Mouse (Mus musculus) E14TG2a.4 (cell line): Measurements from ENCODE around the gene Spen.
A peak's percentile ranks its signal among the peaks of the same experiment; 100 is the strongest.
"Not testable (repeated sequence)": the region's sequence is repeated elsewhere in the genome, so short reads cannot be mapped to it uniquely, and the experiment has no call there.

Experiments
- H3K27me3 ChIP-seq: 2 replicates; pipeline ENCODE4 v1.6.1; 2014; ENCODE audit warnings: low read length, control low read depth; ENCODE audit not compliant: insufficient read depth
- H3K36me3 ChIP-seq: 2 replicates; pipeline ENCODE4 v1.6.1; 2014; ENCODE audit warnings: low read length, control low read depth; ENCODE audit not compliant: insufficient read depth
- H3K4me1 ChIP-seq: replicated peaks from 2 replicates; pipeline ENCODE4 v1.6.1; 2014; ENCODE audit warnings: low read depth, low read length, control low read depth
- H3K4me3 ChIP-seq: replicated peaks from 2 replicates; pipeline ENCODE4 v1.5.1; 2014; ENCODE audit warnings: mild to moderate bottlenecking, low read length
- H3K9me3 ChIP-seq: 2 replicates; pipeline ENCODE4 v1.6.1; 2014; ENCODE audit warnings: low read length, control low read depth
- CTCF ChIP-seq: conservative IDR thresholded peaks from 2 replicates; pipeline ENCODE4 v1.5.1; 2014; ENCODE audit warnings: low read length
- NANOG ChIP-seq: IDR thresholded peaks from 2 replicates; pipeline ENCODE4 v1.6.1; 2014; ENCODE audit warnings: borderline replicate concordance, low read length, mixed read lengths
- POU5F1 ChIP-seq: IDR thresholded peaks from 2 replicates; pipeline ENCODE4 v1.6.1; 2014; ENCODE audit warnings: low read length, borderline replicate concordance

Gene Spen

DNA sequence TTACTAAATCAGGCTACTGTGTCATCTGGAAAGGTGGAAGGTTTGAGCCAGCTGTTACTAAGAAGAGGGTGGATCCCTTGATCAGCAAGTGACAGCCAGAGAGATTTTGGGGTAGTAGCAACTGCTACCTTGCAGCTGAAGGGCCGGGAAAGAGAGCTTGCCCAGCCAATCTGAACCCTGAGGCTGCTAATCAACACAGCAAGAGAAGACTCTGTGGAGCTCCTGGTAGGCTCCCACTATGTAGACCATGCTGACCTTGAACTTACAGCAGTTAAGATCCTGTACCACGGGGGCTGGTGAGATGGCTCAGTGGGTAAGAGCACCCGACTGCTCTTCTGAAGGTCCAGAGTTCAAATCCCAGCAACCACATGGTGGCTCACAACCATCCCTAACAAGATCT lies 26.3 kb upstream of the Spen start:
- Histone ChIP-seq H3K9me3 (no peaks in the 10 kb centered on the region), H3K27me3 (no peaks in the 10 kb centered on the region), H3K4me3 (peak overlapping the region; percentile 26; the same call in 1 of the 2 replicates), H3K36me3 (peaks cover 24% of the 10 kb centered on the region), H3K4me1 (peaks cover 86% of the 10 kb centered on the region)
- TF ChIP-seq NANOG: no peak
- no peak for TF ChIP-seq POU5F1
- TF ChIP-seq CTCF: no peak

DNA sequence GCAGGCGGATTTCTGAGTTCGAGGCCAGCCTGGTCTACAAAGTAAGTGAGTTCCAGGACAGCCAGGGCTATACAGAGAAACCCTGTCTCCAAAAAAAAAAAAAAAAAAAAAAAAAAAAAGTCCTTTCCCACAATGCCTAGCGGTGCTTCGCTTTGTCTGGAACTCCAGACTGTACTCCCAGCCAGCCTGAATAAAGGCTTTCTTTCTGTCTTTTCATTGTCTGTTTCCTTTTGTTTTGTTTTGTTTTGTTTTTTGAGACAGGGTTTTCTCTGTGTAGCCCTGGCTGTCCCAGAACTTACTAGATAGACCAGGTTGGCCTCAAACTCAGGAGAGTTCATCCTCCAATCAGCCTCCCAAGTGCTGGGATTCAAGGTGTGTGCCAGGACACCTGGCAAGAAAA lies 25.8 kb upstream of the Spen start:
- peak overlapping the region; percentile 26; the same call in 1 of the 2 replicates for H3K4me3 ChIP-seq
- H3K27me3 ChIP-seq: no peaks in the 10 kb centered on the region
- H3K36me3 ChIP-seq: peaks cover 24% of the 10 kb centered on the region
- TF ChIP-seq CTCF (no peak), NANOG (no peak), POU5F1 (no peak)
- H3K9me3 ChIP-seq: no peaks in the 10 kb centered on the region
- peaks cover 84% of the 10 kb centered on the region for H3K4me1 ChIP-seq

DNA sequence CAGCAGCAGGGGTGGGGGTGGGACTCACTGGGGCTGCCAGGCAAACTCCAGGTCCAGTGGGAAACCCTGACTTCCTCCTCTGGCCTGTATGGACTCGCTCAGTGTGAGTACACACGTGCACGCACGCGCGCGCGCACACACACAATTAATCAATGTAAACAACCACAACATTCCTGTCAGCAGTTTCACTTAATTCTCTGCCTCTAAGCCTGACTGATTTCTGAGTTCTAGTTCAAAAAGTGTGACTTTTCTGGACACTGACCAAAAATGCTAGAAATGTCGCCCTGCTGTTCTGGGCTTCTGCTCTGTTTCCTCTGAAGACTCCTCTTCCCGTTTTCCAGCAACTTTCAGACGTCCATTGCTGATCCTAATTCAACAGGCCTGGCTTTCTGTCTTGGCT lies 23.9 kb upstream of the Spen start:
- Histone ChIP-seq H3K36me3 (peaks cover 19% of the 10 kb centered on the region), H3K4me3 (no peak overlapping the region), H3K4me1 (peaks cover 86% of the 10 kb centered on the region), H3K9me3 (no peaks in the 10 kb centered on the region), H3K27me3 (no peaks in the 10 kb centered on the region)
- TF ChIP-seq NANOG (no peak), POU5F1 (no peak), CTCF (no peak)

DNA sequence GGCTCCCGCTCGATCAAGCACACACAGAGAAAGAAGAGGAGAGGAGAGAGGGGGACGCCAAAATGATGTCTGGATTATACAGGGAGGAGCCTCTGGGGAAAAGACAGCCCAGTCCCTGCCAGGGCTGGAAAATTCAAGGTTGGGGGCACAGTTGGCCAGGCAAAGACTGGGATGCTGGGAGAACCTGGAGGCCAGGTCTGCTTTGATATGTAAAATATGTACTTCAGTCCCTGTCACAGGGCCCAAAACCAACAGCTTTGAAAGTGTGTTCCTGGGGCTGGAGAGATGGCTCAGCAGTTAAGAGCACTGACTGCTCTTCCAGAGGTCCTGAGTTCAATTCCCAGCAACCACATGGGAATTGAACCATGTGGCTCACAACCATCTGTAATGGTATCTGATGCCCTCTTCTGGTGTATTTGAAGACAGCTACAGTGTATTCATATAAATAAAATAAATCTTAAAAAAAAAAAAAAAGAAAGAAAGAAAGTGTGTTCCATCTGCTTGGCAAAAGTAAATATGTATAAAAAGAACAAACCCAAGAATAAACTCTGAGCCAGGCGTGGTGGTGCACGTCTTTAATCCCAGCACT lies 23.0 kb upstream of the Spen start:
- not testable (repeated sequence) for H3K9me3 ChIP-seq, H3K27me3 ChIP-seq, H3K4me3 ChIP-seq
- Histone ChIP-seq H3K4me1 (peaks cover 83% of the 10 kb centered on the region), H3K36me3 (peaks cover 17% of the 10 kb centered on the region)

DNA sequence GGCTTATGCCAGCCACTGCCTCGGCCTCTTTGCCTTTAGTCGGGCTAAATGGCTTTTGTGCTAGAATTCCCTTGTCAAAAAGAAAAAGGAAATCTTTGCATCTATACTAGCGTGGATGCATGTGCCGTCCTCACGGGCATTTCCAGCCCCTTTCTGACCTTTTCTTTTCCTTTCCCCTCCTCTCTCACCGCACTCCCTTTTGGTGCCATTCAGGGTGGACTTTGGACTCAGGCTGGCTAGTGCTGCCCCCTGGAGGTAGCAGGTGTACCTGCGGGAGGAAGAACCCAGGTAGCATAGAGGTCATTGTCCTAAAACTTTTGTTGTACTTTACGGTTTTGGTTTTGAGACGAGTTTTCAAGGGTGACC lies 21.5 kb upstream of the Spen start:
- peak; percentile 91 for TF ChIP-seq CTCF
- TF ChIP-seq NANOG: no peak
- TF ChIP-seq POU5F1: no peak
- Histone ChIP-seq H3K36me3 (peaks cover 24% of the 10 kb centered on the region), H3K4me3 (peak overlapping the region; percentile 75), H3K27me3 (no peaks in the 10 kb centered on the region), H3K9me3 (no peaks in the 10 kb centered on the region), H3K4me1 (peaks cover 87% of the 10 kb centered on the region)

DNA sequence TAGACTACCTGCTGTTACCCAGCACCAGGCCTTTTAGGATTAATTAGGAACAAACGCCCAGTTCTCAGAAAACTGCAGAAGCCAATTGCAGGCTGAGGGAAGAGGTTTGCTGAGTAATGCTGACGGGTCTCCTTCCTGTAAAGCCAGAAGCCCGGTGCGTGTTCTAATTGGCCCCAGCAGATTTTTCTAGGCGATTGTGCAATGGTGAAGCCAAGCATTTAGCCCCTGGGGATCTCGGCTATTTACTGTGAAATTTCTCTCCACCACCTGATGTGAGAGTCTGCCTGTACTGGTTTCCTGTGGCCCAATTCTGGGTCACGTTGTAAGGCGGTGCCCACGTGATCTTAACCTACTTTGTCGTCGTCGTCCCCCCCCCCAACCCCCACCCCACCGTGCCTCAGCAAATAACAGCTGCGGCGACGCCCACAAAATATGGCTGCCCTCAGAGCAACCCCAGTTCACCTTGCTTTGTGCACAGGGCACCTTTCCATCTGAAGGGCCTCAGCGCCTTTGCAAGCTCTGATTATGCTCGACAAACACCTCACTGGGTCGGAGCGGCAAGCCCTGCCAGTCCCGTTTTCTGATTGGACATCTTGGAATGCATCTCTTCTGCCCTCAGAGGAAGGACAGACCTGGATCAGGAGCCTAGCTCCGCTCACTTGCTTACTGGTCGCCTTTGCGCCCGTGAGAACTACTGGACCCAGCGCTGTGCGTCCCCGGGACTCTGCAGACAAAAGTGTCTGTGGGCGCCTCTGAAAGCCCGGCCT lies 20.9 kb upstream of the Spen start:
- no peaks in the 10 kb centered on the region for H3K27me3 ChIP-seq
- H3K4me3 ChIP-seq: peak overlapping the region; percentile 75
- H3K36me3 ChIP-seq: peaks cover 24% of the 10 kb centered on the region
- H3K9me3 ChIP-seq: no peaks in the 10 kb centered on the region
- no peak for TF ChIP-seq CTCF
- TF ChIP-seq POU5F1: no peak
- no peak for TF ChIP-seq NANOG
- peaks cover 86% of the 10 kb centered on the region for H3K4me1 ChIP-seq

DNA sequence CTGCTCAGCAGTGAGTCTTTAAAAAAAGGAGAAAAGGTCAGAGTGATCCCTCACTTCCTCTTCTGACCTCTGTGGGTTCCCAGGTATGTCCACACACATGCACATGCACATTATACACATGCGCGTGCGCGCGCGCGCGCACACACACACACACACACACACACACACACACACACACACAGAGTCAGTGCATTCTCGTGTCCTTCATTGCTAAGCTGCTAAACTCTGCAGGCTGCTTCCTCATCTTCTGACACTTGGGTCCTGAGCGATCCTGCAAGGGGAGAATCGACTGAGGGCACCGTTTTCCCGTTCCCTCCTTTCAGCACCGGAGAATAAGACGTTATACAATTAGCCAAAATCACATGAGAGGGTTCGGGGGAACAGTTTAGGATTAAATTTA lies 20.3 kb upstream of the Spen start:
- H3K9me3 ChIP-seq: no peaks in the 10 kb centered on the region
- no peaks in the 10 kb centered on the region for H3K27me3 ChIP-seq
- peak overlapping the region; percentile 58 for H3K4me3 ChIP-seq
- peaks cover 23% of the 10 kb centered on the region for H3K36me3 ChIP-seq
- H3K4me1 ChIP-seq: peaks cover 82% of the 10 kb centered on the region
- TF ChIP-seq POU5F1 (no peak), CTCF (no peak), NANOG (no peak)

DNA sequence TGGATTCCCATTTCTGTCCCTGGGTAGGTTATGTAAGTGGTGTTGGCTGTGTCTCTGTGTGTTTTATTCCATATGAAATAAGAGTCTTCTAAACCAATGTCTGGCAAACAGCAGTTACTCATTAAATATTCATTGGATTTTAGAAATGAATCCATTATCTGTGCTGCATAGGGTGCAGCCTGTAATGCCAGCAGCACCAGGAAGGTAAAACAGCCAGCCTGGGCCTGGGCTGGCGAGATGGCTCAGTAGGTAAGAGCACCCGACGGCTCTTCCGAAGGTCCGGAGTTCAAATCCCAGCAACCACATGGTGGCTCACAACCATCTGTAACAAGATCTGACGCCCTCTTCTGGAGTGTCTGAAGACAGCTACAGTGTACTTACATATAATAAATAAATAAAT lies 17.8 kb upstream of the Spen start:
- peaks cover 17% of the 10 kb centered on the region for H3K36me3 ChIP-seq
- not testable (repeated sequence) for H3K27me3 ChIP-seq, H3K9me3 ChIP-seq, H3K4me3 ChIP-seq
- H3K4me1 ChIP-seq: peaks cover 81% of the 10 kb centered on the region

DNA sequence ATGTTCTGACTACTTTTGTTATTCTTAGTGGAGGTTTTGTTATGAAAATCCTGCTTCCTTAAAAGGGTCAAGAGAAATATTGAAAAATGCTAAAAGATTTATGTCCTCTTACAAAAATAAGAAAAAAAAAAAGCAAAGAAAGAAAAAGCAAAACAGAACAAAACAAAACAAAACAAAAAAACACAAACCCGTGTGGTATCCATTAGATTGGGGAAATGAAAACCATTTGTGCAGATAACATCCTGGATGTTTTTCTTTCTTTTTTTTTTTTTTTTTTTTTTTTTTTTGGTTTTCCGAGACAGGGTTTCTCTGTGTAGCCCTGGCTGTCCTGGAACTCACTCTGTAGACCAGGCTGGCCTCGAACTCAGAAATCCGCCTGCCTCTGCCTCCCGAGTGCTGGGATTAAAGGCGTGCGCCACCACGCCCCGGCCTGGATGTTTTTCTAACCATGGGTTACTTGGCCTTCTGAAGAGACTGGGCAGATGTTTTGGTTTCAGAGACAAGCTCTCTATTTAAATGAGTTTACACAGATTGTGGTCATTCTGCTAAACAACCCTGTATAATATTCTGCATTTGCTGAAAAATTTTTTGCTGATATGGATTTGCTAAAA lies 16.0 kb upstream of the Spen start:
- H3K27me3 ChIP-seq, H3K4me3 ChIP-seq, H3K9me3 ChIP-seq: not testable (repeated sequence)
- peaks cover 69% of the 10 kb centered on the region for H3K4me1 ChIP-seq
- peaks cover 23% of the 10 kb centered on the region for H3K36me3 ChIP-seq
